Mouse (Mus musculus) liver, postnatal 0 days (tissue): ENCODE results near the gene Kat8.

Experiments used
- CTCF ChIP-seq: sonication (generic); IDR thresholded peaks from 2 replicates; pipeline ENCODE4 v1.5.1; 2016; ENCODE audit warnings: antibody characterized with exemption, low read depth
- EP300 ChIP-seq: IDR thresholded peaks from 2 replicates; pipeline ENCODE4 v1.6.1; 2016; ENCODE audit warnings: antibody characterized with exemption, low read depth, mild to moderate bottlenecking

GRCm38 (mm10) chr7:127866434-127866833 lies 45.9 kb upstream of the Kat8 start:
- TF ChIP-seq CTCF (no peak), EP300 (no peak)
